Mouse (Mus musculus): ENCODE data around the gene Fam135a.

Gene Fam135a

GRCm38 (mm10) chr1:23968027-23968725 is 132.0 kb downstream of the Fam135a start:
- no peak for DNase-seq (ENCODE audit: extremely low spot score, low read depth, low spot score)

- DNase-seq (ENCODE audit: extremely low spot score, low read depth, low spot score): no peak
Observed at GRCm38 (mm10) chr1:23966226-23966625, 133.9 kb downstream of the Fam135a start.

Data from hindlimb bud, embryonic 11.5 days (tissue).